Mouse (Mus musculus) retina, postnatal 1 day (tissue): ENCODE results near the gene Tfpt.
"Not testable (repeated sequence)": the region's sequence is repeated elsewhere in the genome, so short reads cannot be mapped to it uniquely, and the experiment has no call there.

Experiments used
- DNase-seq: peaks from one replicate; pipeline ENCODE4 v3.0.0-alpha.2; 2012

The Tfpt gene

GRCm38 (mm10) chr7:3571847-3572246 is 57.9 kb downstream of the Tfpt start:
- DNase-seq = no peak

GRCm38 (mm10) chr7:3570580-3570979 is 59.1 kb downstream of the Tfpt start:
- DNase-seq = not testable (repeated sequence)
